In genomic region chr6:134830776-134831175, GRCm38 (mm10) we compare ENCODE assay signal across 8 mouse cellular contexts. TPM values are rescaled to one million over a fixed set of nuclear protein-coding genes. Genes with fewer than 3 reads are reported as not detected.
A peak's percentile ranks its signal among the peaks of the same experiment; 100 is the strongest.
DNase-seq lines count a peak whose midpoint lies in the region; ATAC-seq and TF ChIP-seq lines count a peak whose summit lies in the region.

No protein-coding gene starts in this region.

- H3K4me1 ChIP-seq in lung, embryonic 14.5 days (ENCODE audit: insufficient read depth), result no peaks in the 10 kb centered on the region
- H3K4me1 ChIP-seq in embryonic facial prominence, embryonic 11.5 days (ENCODE audit: control insufficient read depth, insufficient read depth, low read length), result no peaks in the 10 kb centered on the region
- H3K4me1 ChIP-seq in intestine, embryonic 14.5 days (replicated peaks; ENCODE audit: control insufficient read depth, insufficient read depth, low read length), result peaks cover 8% of the 10 kb centered on the region; the same call in 1 of the 2 replicates
- H3K4me1 ChIP-seq in neural tube, embryonic 12.5 days, result peaks cover 7% of the 10 kb centered on the region; the same call in 1 of the 2 replicates

- no peaks in the 10 kb centered on the region for H3K9me3 ChIP-seq in lung, embryonic 14.5 days (ENCODE audit: low read depth, low read length)
- H3K9me3 ChIP-seq in embryonic facial prominence, embryonic 11.5 days (replicated peaks; ENCODE audit: control insufficient read depth, low read length), result no peaks in the 10 kb centered on the region
- no peaks in the 10 kb centered on the region for H3K9me3 ChIP-seq in intestine, embryonic 14.5 days (ENCODE audit: control insufficient read depth, low read length)
- H3K9me3 ChIP-seq in neural tube, embryonic 12.5 days, result no peaks in the 10 kb centered on the region

- H3K27me3 ChIP-seq in lung, embryonic 14.5 days (ENCODE audit: insufficient read depth, low read length), result no peaks in the 10 kb centered on the region
- H3K27me3 ChIP-seq in embryonic facial prominence, embryonic 11.5 days (ENCODE audit: control insufficient read depth, insufficient read depth, low read length), result no peaks in the 10 kb centered on the region
- H3K27me3 ChIP-seq in intestine, embryonic 14.5 days (replicated peaks; ENCODE audit: control insufficient read depth, insufficient read depth, low read length), result no peaks in the 10 kb centered on the region
- H3K27me3 ChIP-seq in neural tube, embryonic 12.5 days (replicated peaks), result no peaks in the 10 kb centered on the region

- H3K4me2 ChIP-seq in lung, embryonic 14.5 days, result peak overlapping the region; percentile 88
- H3K4me2 ChIP-seq in embryonic facial prominence, embryonic 11.5 days (ENCODE audit: low read depth, low read length), result peak overlapping the region; percentile 83
- peak overlapping the region; percentile 78 for H3K4me2 ChIP-seq in intestine, embryonic 14.5 days (ENCODE audit: low read length)
- H3K4me2 ChIP-seq in neural tube, embryonic 12.5 days (replicated peaks), result peak overlapping the region; percentile 72

- no peak for TF ChIP-seq CTCF in lung, embryonic 14.5 days (IDR thresholded peaks at IDR 0.05; ENCODE audit: low read depth)

- DNase-seq in lung, embryonic 14.5 days, result no peak
- DNase-seq in lung, postnatal 36 days, result no peak
- no peak for DNase-seq in embryonic facial prominence, embryonic 11.5 days (ENCODE audit: low spot score)
- no peak for DNase-seq in intestine, embryonic 14.5 days (ENCODE audit: low spot score)
- no peak for DNase-seq in thymus, adult 18-20 months
- no peak for DNase-seq in spleen, postnatal 14 days (ENCODE audit: low spot score in 2 of 2)

- H3K27ac ChIP-seq in lung, embryonic 14.5 days (ENCODE audit: low read depth), result peak overlapping the region; percentile 86
- no peak overlapping the region for H3K27ac ChIP-seq in embryonic facial prominence, embryonic 11.5 days (replicated peaks; ENCODE audit: low read depth, low read length)
- H3K27ac ChIP-seq in intestine, embryonic 14.5 days (ENCODE audit: low read depth), result peak overlapping the region; percentile 85
- no peak overlapping the region for H3K27ac ChIP-seq in neural tube, embryonic 12.5 days

- peak overlapping the region; percentile 67 for H3K4me3 ChIP-seq in lung, embryonic 14.5 days (ENCODE audit: low read depth, low read length)
- H3K4me3 ChIP-seq in embryonic facial prominence, embryonic 11.5 days (ENCODE audit: low read depth, low read length), result peak overlapping the region; percentile 71
- peak overlapping the region; percentile 80 for H3K4me3 ChIP-seq in intestine, embryonic 14.5 days (ENCODE audit: low read depth, low read length)
- H3K4me3 ChIP-seq in neural tube, embryonic 12.5 days, result peak overlapping the region; percentile 72

- H3K9ac ChIP-seq in lung, embryonic 14.5 days, result peak overlapping the region; percentile 66
- H3K9ac ChIP-seq in embryonic facial prominence, embryonic 11.5 days (replicated peaks; ENCODE audit: low read length), result peak overlapping the region; percentile 56
- H3K9ac ChIP-seq in intestine, embryonic 14.5 days (ENCODE audit: low read length), result peak overlapping the region; percentile 65
- H3K9ac ChIP-seq in neural tube, embryonic 12.5 days, result peak overlapping the region; percentile 80; the same call in 1 of the 2 replicates

- ATAC-seq in lung, embryonic 14.5 days (ENCODE audit: insufficient read depth), result no peak
- no peak for ATAC-seq in embryonic facial prominence, embryonic 11.5 days (replicated peaks; ENCODE audit: insufficient number of reproducible peaks, low FRiP score, low TSS enrichment, low read depth)
- no peak for ATAC-seq in intestine, embryonic 14.5 days (replicated peaks; ENCODE audit: low FRiP score, low TSS enrichment, low read depth)
- no peak for ATAC-seq in neural tube, embryonic 12.5 days (ENCODE audit: low FRiP score, low read depth)
- no peak for ATAC-seq in erythroid progenitor cell, adult 5-6 weeks (replicated peaks; ENCODE audit: low FRiP score, poor library complexity, severe bottlenecking)

- no peaks in the 10 kb centered on the region for H3K36me3 ChIP-seq in lung, embryonic 14.5 days (ENCODE audit: insufficient read depth)
- H3K36me3 ChIP-seq in embryonic facial prominence, embryonic 11.5 days (replicated peaks; ENCODE audit: control insufficient read depth, insufficient read depth, low read depth, low read length), result no peaks in the 10 kb centered on the region
- H3K36me3 ChIP-seq in intestine, embryonic 14.5 days (ENCODE audit: control insufficient read depth, insufficient read depth, low read length), result no peaks in the 10 kb centered on the region
- no peaks in the 10 kb centered on the region for H3K36me3 ChIP-seq in neural tube, embryonic 12.5 days

- 2% methylated on average over 10 of the region's 10 CpGs for WGBS in lung, embryonic 14.5 days
- WGBS in embryonic facial prominence, embryonic 11.5 days, result 1% methylated on average over 10 of the region's 10 CpGs
- 3% methylated on average over 10 of the region's 10 CpGs for WGBS in intestine, embryonic 14.5 days
- 3% methylated on average over 10 of the region's 10 CpGs for WGBS in neural tube, embryonic 12.5 days

RNA-seq across cellular contexts. Expression of gene Crebl2, which starts 0.8 kb away (rescaled TPM):
- 1.3 and 1.4 TPM in 2 replicates for polyA plus RNA-seq in lung, embryonic 14.5 days (2014; fragmentation: Nextera tagmentation; extraction: Ambion mirVana)
- 0.96 and 1.1 TPM in 2 replicates for polyA plus RNA-seq in embryonic facial prominence, embryonic 11.5 days (2014; fragmentation: Nextera tagmentation; extraction: Ambion mirVana)
- 2.3 and 2.4 TPM in 2 replicates for polyA plus RNA-seq in intestine, embryonic 14.5 days (2014; fragmentation: Nextera tagmentation; extraction: Ambion mirVana)
- 2.8 and 3.1 TPM in 2 replicates for polyA plus RNA-seq in neural tube, embryonic 12.5 days (2016; fragmentation: Nextera tagmentation; extraction: Ambion mirVana)
- 5.8 and 6.7 TPM in 2 replicates for total RNA-seq in erythroid progenitor cell, adult 5-6 weeks (2015; ENCODE audit: low replicate concordance)
- total RNA-seq in erythroid progenitor cell, adult 5-6 weeks (2017; ENCODE audit: low replicate concordance), result 10.5 and 13.7 TPM in 2 replicates

RNA-seq across cellular contexts. Expression of gene Dusp16, which starts 38.4 kb away (rescaled TPM):
- polyA plus RNA-seq in lung, embryonic 14.5 days (2014; fragmentation: Nextera tagmentation; extraction: Ambion mirVana), result 12.7 and 12.9 TPM in 2 replicates
- 15.4 and 17.7 TPM in 2 replicates for polyA plus RNA-seq in embryonic facial prominence, embryonic 11.5 days (2014; fragmentation: Nextera tagmentation; extraction: Ambion mirVana)
- polyA plus RNA-seq in intestine, embryonic 14.5 days (2014; fragmentation: Nextera tagmentation; extraction: Ambion mirVana), result 20.0 and 23.4 TPM in 2 replicates
- 11.0 and 11.5 TPM in 2 replicates for polyA plus RNA-seq in neural tube, embryonic 12.5 days (2016; fragmentation: Nextera tagmentation; extraction: Ambion mirVana)
- 10.5 TPM in 1 of 2 replicates, not detected in the other for total RNA-seq in erythroid progenitor cell, adult 5-6 weeks (2015; ENCODE audit: low replicate concordance)
- 2.9 and 5.0 TPM in 2 replicates for total RNA-seq in erythroid progenitor cell, adult 5-6 weeks (2017; ENCODE audit: low replicate concordance)

Comparison
In these comparisons a context has a peak if more than half of its experiments do, and no peak if none do; other contexts are left out.
1. H3K27ac ChIP-seq: peak in lung, embryonic 14.5 days (single experiment) and intestine, embryonic 14.5 days (single experiment); none in embryonic facial prominence, embryonic 11.5 days (single experiment) and neural tube, embryonic 12.5 days (single experiment).
2. Peak in every context shown above with its lines, with median percentiles within 50 percentile points of each other: H3K4me2 ChIP-seq, H3K4me3 ChIP-seq and H3K9ac ChIP-seq.